Mouse (Mus musculus) embryonic facial prominence, embryonic 10.5 days (tissue): Measurements from ENCODE around the gene L1td1. TPM values are rescaled to one million over a fixed set of nuclear protein-coding genes. Genes with fewer than 3 reads are reported as not detected.

ENCODE experiments used
- DNase-seq: peaks from one replicate; pipeline ENCODE4 v3.0.0-alpha.2; 2017; ENCODE audit warnings: low spot score
- H3K27ac ChIP-seq: fragments of 300-500 bp; sonication (generic); replicated peaks from 2 replicates; pipeline ENCODE4 v1.5.1; 2016; ENCODE audit warnings: mild to moderate bottlenecking
- H3K27me3 ChIP-seq: fragments of 300-500 bp; sonication (generic); replicated peaks from 2 replicates; pipeline ENCODE4 v1.6.1; 2016; ENCODE audit warnings: low read depth, mild to moderate bottlenecking; ENCODE audit not compliant: poor library complexity, severe bottlenecking
- H3K36me3 ChIP-seq: fragments of 300-500 bp; sonication (generic); replicated peaks from 2 replicates; pipeline ENCODE4 v1.6.1; 2016; ENCODE audit warnings: mild to moderate bottlenecking, moderate library complexity
- H3K4me1 ChIP-seq: fragments of 300-500 bp; sonication (generic); 2 replicates; pipeline ENCODE4 v1.6.1; 2016
- H3K4me3 ChIP-seq: fragments of 300-500 bp; sonication (generic); 2 replicates; pipeline ENCODE4 v1.5.1; 2016; ENCODE audit warnings: mild to moderate bottlenecking, moderate library complexity
- H3K9me3 ChIP-seq: fragments of 300-500 bp; sonication (generic); 2 replicates; pipeline ENCODE4 v1.6.1; 2016; ENCODE audit warnings: mild to moderate bottlenecking
- WGBS: fragments of 180-500 bp; shearing (Covaris S2); methylation state at CpG from one replicate; pipeline ENCODE4 v1.1.7; 2016; 5-methylcytosine and 5-hydroxymethylcytosine counted together
- polyA plus RNA-seq: library from polyadenylated mRNA; unstranded; fragments of >200 nt; fragmentation: Nextera tagmentation; extraction: Ambion mirVana; gene quantifications from 2 replicates; pipeline ENCODE4 v1.2.1, GENCODE M21; 2016

Gene L1td1
- 0.35 and 0.44 TPM in 2 replicates for polyA plus RNA-seq

GRCm38 (mm10) chr4:98726590-98727237 is at the start of gene L1td1:
L1td1 (plus strand) TSS chr4:98726734.
- Histone ChIP-seq H3K4me3 (peak within 1 kb of the TSS; percentile 54), H3K27me3 (peaks cover 40% of the 10 kb centered on the region), H3K36me3 (no peaks in the 10 kb centered on the region), H3K9me3 (no peaks in the 10 kb centered on the region), H3K4me1 (peaks cover 21% of the 10 kb centered on the region), H3K27ac (peak within 1 kb of the TSS; percentile 60; the same call in 1 of the 2 replicates)
- WGBS = 3% methylated on average over 29 of the region's 29 CpGs
- peak; percentile 52 for DNase-seq

- Histone ChIP-seq H3K4me1 (peaks cover 19% of the 10 kb centered on the region), H3K27ac (no peak overlapping the region; the same call in 1 of the 2 replicates), H3K27me3 (no peaks in the 10 kb centered on the region), H3K4me3 (0 out of 2 replicates have a peak overlapping the region, but pooled peaks have one; percentile 21), H3K36me3 (no peaks in the 10 kb centered on the region), H3K9me3 (no peaks in the 10 kb centered on the region)
- WGBS = 35% methylated on average over 9 of the region's 9 CpGs
- peak; percentile 31 for DNase-seq
Measured at GRCm38 (mm10) chr4:98677506-98677905, 49.0 kb upstream of the L1td1 start.

- 92% methylated on average over 11 of the region's 11 CpGs for WGBS
- Histone ChIP-seq H3K36me3 (peaks cover 12% of the 10 kb centered on the region), H3K4me1 (no peaks in the 10 kb centered on the region), H3K9me3 (no peaks in the 10 kb centered on the region), H3K4me3 (no peak overlapping the region), H3K27ac (no peak overlapping the region), H3K27me3 (no peaks in the 10 kb centered on the region)
- DNase-seq = no peak
Measured at GRCm38 (mm10) chr4:98686678-98687267, 39.8 kb upstream of the L1td1 start.

GRCm38 (mm10) chr4:98688116-98688515 is 38.4 kb upstream of the L1td1 start:
- 84% methylated on average over 11 of the region's 11 CpGs for WGBS
- no peaks in the 10 kb centered on the region for H3K4me1 ChIP-seq
- no peak overlapping the region for H3K27ac ChIP-seq
- peaks cover 12% of the 10 kb centered on the region for H3K36me3 ChIP-seq
- no peak overlapping the region for H3K4me3 ChIP-seq
- no peaks in the 10 kb centered on the region for H3K9me3 ChIP-seq
- no peaks in the 10 kb centered on the region for H3K27me3 ChIP-seq
- DNase-seq = no peak

GRCm38 (mm10) chr4:98688520-98688919 is 38.0 kb upstream of the L1td1 start:
- no peak overlapping the region for H3K27ac ChIP-seq
- no peak for DNase-seq
- no peaks in the 10 kb centered on the region for H3K4me1 ChIP-seq
- H3K9me3 ChIP-seq = no peaks in the 10 kb centered on the region
- peaks cover 12% of the 10 kb centered on the region for H3K36me3 ChIP-seq
- H3K4me3 ChIP-seq = no peak overlapping the region
- 85% methylated on average over 9 of the region's 9 CpGs for WGBS
- no peaks in the 10 kb centered on the region for H3K27me3 ChIP-seq

GRCm38 (mm10) chr4:98689988-98690387 is 36.5 kb upstream of the L1td1 start:
- no peaks in the 10 kb centered on the region for H3K9me3 ChIP-seq
- H3K36me3 ChIP-seq = peaks cover 12% of the 10 kb centered on the region
- no peaks in the 10 kb centered on the region for H3K27me3 ChIP-seq
- 98% methylated on average over 1 of the region's 1 CpGs for WGBS
- DNase-seq = no peak
- H3K4me1 ChIP-seq = no peaks in the 10 kb centered on the region
- no peak overlapping the region for H3K4me3 ChIP-seq
- no peak overlapping the region for H3K27ac ChIP-seq

- 75% methylated on average over 9 of the region's 9 CpGs for WGBS
- H3K4me1 ChIP-seq = peaks cover 1% of the 10 kb centered on the region
- H3K4me3 ChIP-seq = no peak overlapping the region
- no peaks in the 10 kb centered on the region for H3K9me3 ChIP-seq
- no peaks in the 10 kb centered on the region for H3K27me3 ChIP-seq
- no peak for DNase-seq
- no peak overlapping the region for H3K27ac ChIP-seq
- peaks cover 12% of the 10 kb centered on the region for H3K36me3 ChIP-seq
Measured at GRCm38 (mm10) chr4:98693465-98694185, 32.9 kb upstream of the L1td1 start.

- H3K9me3 ChIP-seq = no peaks in the 10 kb centered on the region
- H3K27ac ChIP-seq = no peak overlapping the region
- H3K4me1 ChIP-seq = peaks cover 26% of the 10 kb centered on the region
- H3K27me3 ChIP-seq = no peaks in the 10 kb centered on the region
- H3K4me3 ChIP-seq = no peak overlapping the region
- DNase-seq = no peak
- no peaks in the 10 kb centered on the region for H3K36me3 ChIP-seq
- 87% methylated on average over 4 of the region's 4 CpGs for WGBS
Measured at GRCm38 (mm10) chr4:98697932-98698331, 28.6 kb upstream of the L1td1 start.

- H3K27me3 ChIP-seq = no peaks in the 10 kb centered on the region
- 41% methylated on average over 3 of the region's 3 CpGs for WGBS
Measured at GRCm38 (mm10) chr4:98698921-98699320, 27.6 kb upstream of the L1td1 start.

GRCm38 (mm10) chr4:98700156-98700555 is 26.4 kb upstream of the L1td1 start:
- no peak for DNase-seq
- peaks cover 26% of the 10 kb centered on the region for H3K4me1 ChIP-seq
- no peak overlapping the region for H3K4me3 ChIP-seq
- H3K36me3 ChIP-seq = no peaks in the 10 kb centered on the region
- H3K9me3 ChIP-seq = no peaks in the 10 kb centered on the region
- H3K27ac ChIP-seq = no peak overlapping the region
- WGBS = 90% methylated on average over 3 of the region's 3 CpGs
- no peaks in the 10 kb centered on the region for H3K27me3 ChIP-seq

More at GRCm38 (mm10) chr4:98698921-98699320, 27.6 kb upstream of the L1td1 start:
- Histone ChIP-seq H3K4me1 (peaks cover 26% of the 10 kb centered on the region), H3K9me3 (no peaks in the 10 kb centered on the region), H3K36me3 (no peaks in the 10 kb centered on the region), H3K27ac (no peak overlapping the region), H3K4me3 (no peak overlapping the region)
- DNase-seq = no peak

GRCm38 (mm10) chr4:98702201-98702894 is 24.2 kb upstream of the L1td1 start:
- Histone ChIP-seq H3K27me3 (no peaks in the 10 kb centered on the region), H3K9me3 (no peaks in the 10 kb centered on the region), H3K4me3 (no peak overlapping the region), H3K27ac (0 out of 2 replicates have a peak overlapping the region, but pooled peaks have one; percentile 24), H3K36me3 (no peaks in the 10 kb centered on the region), H3K4me1 (peaks cover 26% of the 10 kb centered on the region)
- peak; percentile 80 for DNase-seq
- 28% methylated on average over 12 of the region's 12 CpGs for WGBS

- no peak overlapping the region for H3K27ac ChIP-seq
- H3K9me3 ChIP-seq = no peaks in the 10 kb centered on the region
- no peaks in the 10 kb centered on the region for H3K27me3 ChIP-seq
- WGBS = 95% methylated on average over 8 of the region's 8 CpGs
- no peak overlapping the region for H3K4me3 ChIP-seq
- DNase-seq = no peak
- H3K4me1 ChIP-seq = no peaks in the 10 kb centered on the region
- no peaks in the 10 kb centered on the region for H3K36me3 ChIP-seq
Measured at GRCm38 (mm10) chr4:98710891-98711290, 15.6 kb upstream of the L1td1 start.
